Mouse (Mus musculus) intestine, postnatal 0 days (tissue): ENCODE data around the gene Tinf2. TPM values are rescaled to one million over a fixed set of nuclear protein-coding genes. Genes with fewer than 3 reads are reported as not detected.

Source experiments
- ATAC-seq: fragments of 200-750 bp; cut with Nextera tagmentation; 2 replicates; pipeline ENCODE4 v1.8.0; 2017; ENCODE audit warnings: mild to moderate bottlenecking, moderate TSS enrichment, moderate library complexity
- H3K27ac ChIP-seq: fragments of 300-500 bp; sonication (generic); 2 replicates; pipeline ENCODE4 v1.5.1; 2014; ENCODE audit warnings: mild to moderate bottlenecking, low read depth, low read length, moderate library complexity
- H3K27me3 ChIP-seq: fragments of 300-500 bp; sonication (generic); replicated peaks from 2 replicates; pipeline ENCODE4 v1.6.1; 2014; ENCODE audit warnings: low read length, mixed read lengths; ENCODE audit not compliant: control insufficient read depth, insufficient read depth
- H3K36me3 ChIP-seq: fragments of 300-500 bp; sonication (generic); 2 replicates; pipeline ENCODE4 v1.6.1; 2014; ENCODE audit warnings: mild to moderate bottlenecking, moderate library complexity; ENCODE audit not compliant: control insufficient read depth, insufficient read depth
- H3K4me1 ChIP-seq: fragments of 300-500 bp; sonication (generic); replicated peaks from 2 replicates; pipeline ENCODE4 v1.6.1; 2014; ENCODE audit warnings: antibody characterized with exemption, low read length, mixed read lengths; ENCODE audit not compliant: control insufficient read depth, insufficient read depth
- H3K4me2 ChIP-seq: fragments of 300-500 bp; sonication (generic); replicated peaks from 2 replicates; pipeline ENCODE4 v1.6.1; 2014; ENCODE audit warnings: low read depth, mild to moderate bottlenecking, moderate library complexity
- H3K4me3 ChIP-seq: fragments of 300-500 bp; sonication (generic); 2 replicates; pipeline ENCODE4 v1.5.1; 2014; ENCODE audit warnings: low read depth, low read length
- H3K9ac ChIP-seq: fragments of 300-500 bp; sonication (generic); 2 replicates; pipeline ENCODE4 v1.6.1; 2014; ENCODE audit warnings: mild to moderate bottlenecking, low read depth, low read length
- H3K9me3 ChIP-seq: fragments of 300-500 bp; sonication (generic); 2 replicates; pipeline ENCODE4 v1.6.1; 2016; ENCODE audit warnings: mixed run types; ENCODE audit not compliant: control insufficient read depth
- CTCF ChIP-seq: sonication (generic); IDR thresholded peaks from 2 replicates; pipeline ENCODE4 v1.5.1; 2016; ENCODE audit warnings: low read depth, mild to moderate bottlenecking, control low read depth, antibody characterized with exemption, moderate library complexity
- WGBS: fragments of 180-500 bp; shearing (Covaris S2); extraction: QIAGEN DNeasy Blood & Tissue Kit; methylation state at CpG from one replicate; pipeline ENCODE4 v1.1.7; 2014; 5-methylcytosine and 5-hydroxymethylcytosine counted together
- polyA plus RNA-seq: library from polyadenylated mRNA; unstranded; fragments of >200 nt; fragmentation: Nextera tagmentation; extraction: Ambion mirVana; gene quantifications from 2 replicates; pipeline ENCODE4 v1.2.1, GENCODE M21; 2015

The Tinf2 gene
- polyA plus RNA-seq, 1 experiment from 2014 or later: 21.9 TPM

GRCm38 (mm10) chr14:55634874-55635522 is 46.6 kb downstream of the Tinf2 start:
- Histone ChIP-seq H3K9ac (peak overlapping the region; percentile 68), H3K9me3 (no peaks in the 10 kb centered on the region), H3K4me2 (peak overlapping the region; percentile 98), H3K27me3 (no peaks in the 10 kb centered on the region), H3K4me1 (peaks cover 5% of the 10 kb centered on the region; the same call in 1 of the 2 replicates), H3K27ac (0 out of 2 replicates have a peak overlapping the region, but pooled peaks have one; percentile 15), H3K36me3 (peaks cover 66% of the 10 kb centered on the region), H3K4me3 (peak overlapping the region; percentile 58)
- peak; percentile 28 for ATAC-seq
- peak; percentile 15; the same call in 1 of the 2 replicates for TF ChIP-seq CTCF
- 5% methylated on average over 23 of the region's 23 CpGs for WGBS

GRCm38 (mm10) chr14:55629312-55629711 is 52.3 kb downstream of the Tinf2 start:
- Histone ChIP-seq H3K27me3 (no peaks in the 10 kb centered on the region), H3K9me3 (no peaks in the 10 kb centered on the region), H3K4me1 (no peaks in the 10 kb centered on the region), H3K9ac (no peak overlapping the region), H3K4me2 (no peak overlapping the region), H3K27ac (no peak overlapping the region), H3K36me3 (peaks cover 92% of the 10 kb centered on the region), H3K4me3 (no peak overlapping the region)
- ATAC-seq: no peak
- WGBS: 50% methylated on average over 5 of the region's 5 CpGs
- TF ChIP-seq CTCF: peak; percentile 88

GRCm38 (mm10) chr14:55628077-55628827 is 53.4 kb downstream of the Tinf2 start:
- Histone ChIP-seq H3K4me1 (no peaks in the 10 kb centered on the region), H3K36me3 (peaks cover 83% of the 10 kb centered on the region), H3K4me3 (no peak overlapping the region), H3K9me3 (no peaks in the 10 kb centered on the region), H3K27me3 (no peaks in the 10 kb centered on the region), H3K27ac (0 out of 2 replicates have a peak overlapping the region, but pooled peaks have one; percentile 7), H3K4me2 (no peak overlapping the region), H3K9ac (no peak overlapping the region)
- no peak for TF ChIP-seq CTCF
- no peak for ATAC-seq
- 75% methylated on average over 27 of the region's 27 CpGs for WGBS

Other genes starting within 250 kb of the Tinf2 start
- 130 and 133 TPM in 2 replicates for gene Dhrs4, start 203.1 kb downstream of the Tinf2 start, polyA plus RNA-seq
- gene Carmil3, start 191.2 kb downstream of the Tinf2 start, polyA plus RNA-seq: 0.52 and 0.61 TPM in 2 replicates
- 0.24 and 0.39 TPM in 2 replicates for gene Cpne6, start 171.4 kb downstream of the Tinf2 start, polyA plus RNA-seq
- not detected in 2 replicates for gene Nrl, start 156.8 kb downstream of the Tinf2 start, polyA plus RNA-seq
- 16.7 and 17.6 TPM in 2 replicates for gene Pck2, start 141.6 kb downstream of the Tinf2 start, polyA plus RNA-seq
- gene Dcaf11, start 121.8 kb downstream of the Tinf2 start, polyA plus RNA-seq: 67.0 and 74.7 TPM in 2 replicates
- 1.2 and 1.8 TPM in 2 replicates for gene A730061H03Rik, start 121.4 kb downstream of the Tinf2 start, polyA plus RNA-seq
- 0.48 and 0.52 TPM in 2 replicates for gene Fitm1, start 106.2 kb downstream of the Tinf2 start, polyA plus RNA-seq
- gene Psme1, start 103.7 kb downstream of the Tinf2 start, polyA plus RNA-seq: 283 and 287 TPM in 2 replicates
- gene Emc9, start 96.5 kb downstream of the Tinf2 start, polyA plus RNA-seq: 21.6 TPM in 2 replicates
- gene Psme2, start 90.7 kb downstream of the Tinf2 start, polyA plus RNA-seq: 481 and 514 TPM in 2 replicates
- gene Rnf31, start 90.1 kb downstream of the Tinf2 start, polyA plus RNA-seq: 18.2 and 24.0 TPM in 2 replicates
- 44.7 and 46.9 TPM in 2 replicates for gene Irf9, start 78.2 kb downstream of the Tinf2 start, polyA plus RNA-seq
- gene Rec8, start 63.8 kb downstream of the Tinf2 start, polyA plus RNA-seq: 29.8 and 30.1 TPM in 2 replicates
- 28.0 and 29.8 TPM in 2 replicates for gene Ipo4, start 45.9 kb downstream of the Tinf2 start, polyA plus RNA-seq
- gene Gm49378, start 43.9 kb downstream of the Tinf2 start, polyA plus RNA-seq: 2.3 and 2.7 TPM in 2 replicates
- 94.6 and 95.9 TPM in 2 replicates for gene Tm9sf1, start 38.0 kb downstream of the Tinf2 start, polyA plus RNA-seq
- gene Tssk4, start 31.6 kb downstream of the Tinf2 start, polyA plus RNA-seq: 0.65 and 0.69 TPM in 2 replicates
- gene Mdp1, start 21.3 kb downstream of the Tinf2 start, polyA plus RNA-seq: 85.1 and 94.0 TPM in 2 replicates
- 21.3 and 24.4 TPM in 2 replicates for gene Gmpr2, start 9.9 kb downstream of the Tinf2 start, polyA plus RNA-seq
- gene Nedd8, start 9.7 kb downstream of the Tinf2 start, polyA plus RNA-seq: 385 and 387 TPM in 2 replicates
- 1.1 and 1.3 TPM in 2 replicates for gene Tgm1, start 32.1 kb upstream of the Tinf2 start, polyA plus RNA-seq
- gene Rabggta, start 40.4 kb upstream of the Tinf2 start, polyA plus RNA-seq: 24.0 and 25.6 TPM in 2 replicates
- 466 and 476 TPM in 2 replicates for gene Dhrs1, start 63.9 kb upstream of the Tinf2 start, polyA plus RNA-seq
- gene Nop9, start 63.9 kb upstream of the Tinf2 start, polyA plus RNA-seq: 14.4 and 14.9 TPM in 2 replicates
- gene Cideb, start 76.6 kb upstream of the Tinf2 start, polyA plus RNA-seq: 366 and 385 TPM in 2 replicates
- gene Ltb4r2, start 79.6 kb upstream of the Tinf2 start, polyA plus RNA-seq: 6.7 and 9.0 TPM in 2 replicates
- gene Ltb4r1, start 84.1 kb upstream of the Tinf2 start, polyA plus RNA-seq: 3.8 and 4.1 TPM in 2 replicates
- 3.5 and 4.3 TPM in 2 replicates for gene Adcy4, start 102.3 kb upstream of the Tinf2 start, polyA plus RNA-seq
- gene Ripk3, start 107.0 kb upstream of the Tinf2 start, polyA plus RNA-seq: 39.2 and 47.3 TPM in 2 replicates
- 5.9 and 6.1 TPM in 2 replicates for gene Nfatc4, start 141.3 kb upstream of the Tinf2 start, polyA plus RNA-seq
- 2.2 and 2.5 TPM in 2 replicates for gene Nynrin, start 172.2 kb upstream of the Tinf2 start, polyA plus RNA-seq
- gene Cbln3, start 202.6 kb upstream of the Tinf2 start, polyA plus RNA-seq: 0.16 and 0.26 TPM in 2 replicates
- 5.1 and 6.3 TPM in 2 replicates for gene Khnyn, start 203.1 kb upstream of the Tinf2 start, polyA plus RNA-seq
- 70.9 and 71.5 TPM in 2 replicates for gene Sdr39u1, start 218.5 kb upstream of the Tinf2 start, polyA plus RNA-seq